Mouse (Mus musculus): ENCODE measurements around the gene Kmt5a. TPM values are rescaled to one million over a fixed set of nuclear protein-coding genes. Genes with fewer than 3 reads are reported as not detected.
"Not testable (repeated sequence)": the region's sequence is repeated elsewhere in the genome, so short reads cannot be mapped to it uniquely, and the experiment has no call there.

The Kmt5a gene
- polyA plus RNA-seq, 1 experiment from 2014 or later = 63.3 TPM

DNA sequence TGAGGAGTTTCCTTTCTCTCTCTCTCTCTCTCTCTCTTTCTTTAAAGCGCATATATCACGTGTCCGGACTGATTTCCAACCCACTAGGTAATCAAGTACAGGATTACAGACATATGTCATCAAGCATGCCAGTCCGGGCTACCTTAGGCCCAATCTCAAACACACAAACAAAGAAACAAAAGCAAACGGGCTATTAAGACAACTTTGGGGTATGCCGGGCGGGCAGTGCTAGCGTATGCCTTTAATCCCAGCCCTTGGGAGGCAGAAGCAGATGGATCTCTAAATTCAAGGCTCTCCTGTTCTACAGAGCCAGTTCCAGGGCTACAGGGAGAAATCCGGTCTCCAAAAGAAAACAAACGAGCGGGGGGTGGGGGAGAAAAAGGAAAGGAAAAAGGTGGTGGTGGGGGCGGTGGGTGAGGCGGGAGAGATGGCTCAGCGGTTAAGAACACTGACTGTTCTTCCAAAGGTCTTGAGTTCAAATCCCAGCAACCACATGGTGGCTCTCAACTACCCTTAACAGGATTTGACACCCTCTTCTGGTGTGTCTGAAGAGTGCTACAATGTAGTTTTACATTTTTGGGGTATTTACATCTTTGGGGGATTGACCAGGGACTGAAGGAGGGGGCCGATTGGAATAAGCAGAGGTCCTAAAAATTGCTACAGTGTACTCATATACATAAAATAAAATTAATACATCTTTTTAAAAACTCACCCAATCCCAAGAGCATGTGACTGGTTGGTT, 44.1 kb downstream of the Kmt5a start:
- H3K4me1 ChIP-seq (replicated peaks) = peaks cover 13% of the 10 kb centered on the region
- 8% methylated on average over 15 of the region's 15 CpGs for WGBS

DNA sequence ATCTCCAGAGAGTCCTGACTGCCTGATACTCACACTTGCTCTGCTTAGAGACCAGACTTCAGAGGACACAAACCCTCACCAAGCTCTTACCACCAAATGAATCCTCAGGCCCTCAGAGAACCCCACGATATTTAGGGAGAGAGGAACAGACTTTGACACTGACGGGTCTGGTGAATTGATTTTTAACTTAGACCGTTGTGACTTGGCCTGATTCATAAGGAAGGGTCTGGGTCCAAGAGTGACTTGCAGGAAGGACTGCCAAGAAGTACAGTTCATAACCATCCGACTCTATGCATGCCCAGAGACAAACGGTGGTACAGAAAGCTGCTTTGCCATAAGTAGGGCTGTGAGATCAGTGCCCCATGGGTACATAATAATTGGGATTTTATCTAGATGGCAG, 45.9 kb downstream of the Kmt5a start:
- Histone ChIP-seq H3K27me3 (no peaks in the 10 kb centered on the region), H3K9ac (no peak overlapping the region), H3K4me1 (replicated peaks) (peaks cover 12% of the 10 kb centered on the region), H3K4me3 (no peak overlapping the region), H3K9me3 (replicated peaks) (no peaks in the 10 kb centered on the region), H3K36me3 (peaks cover 10% of the 10 kb centered on the region), H3K4me2 (no peak overlapping the region), H3K27ac (no peak overlapping the region)
- ATAC-seq (replicated peaks; ENCODE audit: insufficient number of reproducible peaks, insufficient read depth, low FRiP score, low read depth) = no peak
- WGBS = 90% methylated on average over 5 of the region's 5 CpGs

More for the DNA sequence above, 44.1 kb downstream of the Kmt5a start:
- peak overlapping the region; percentile 66 for H3K4me3 ChIP-seq
- H3K9ac ChIP-seq = peak overlapping the region; percentile 62
- 0 out of 2 replicates have a peak, but pooled peaks have one; percentile 16 for ATAC-seq (replicated peaks; ENCODE audit: insufficient number of reproducible peaks, insufficient read depth, low FRiP score, low read depth)
- no peaks in the 10 kb centered on the region for H3K9me3 ChIP-seq (replicated peaks)
- peak overlapping the region; percentile 98 for H3K27ac ChIP-seq
- H3K36me3 ChIP-seq = no peaks in the 10 kb centered on the region
- no peaks in the 10 kb centered on the region for H3K27me3 ChIP-seq
- peak overlapping the region; percentile 67 for H3K4me2 ChIP-seq

DNA sequence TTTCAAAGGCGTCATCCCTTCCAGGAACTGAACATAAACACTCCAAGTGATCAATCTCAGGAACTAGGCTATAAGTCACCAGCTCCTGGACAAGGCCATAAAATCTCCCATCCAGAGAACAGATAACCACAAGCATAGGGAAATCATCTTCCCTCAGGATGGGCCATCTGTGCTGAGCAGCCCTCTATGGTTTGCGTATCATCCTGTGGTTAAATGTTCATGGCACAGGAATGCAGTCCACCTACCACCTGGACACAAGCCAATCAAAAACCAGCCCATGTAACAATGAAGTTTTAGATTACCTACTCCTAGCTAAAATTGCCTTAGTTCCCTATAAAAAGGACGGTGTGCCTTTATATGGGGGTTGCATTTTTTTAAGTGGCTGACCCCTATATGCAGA, 49.2 kb downstream of the Kmt5a start:
- 86% methylated on average over 3 of the region's 3 CpGs for WGBS
- Histone ChIP-seq H3K27me3 (no peaks in the 10 kb centered on the region), H3K4me1 (replicated peaks) (peaks cover 11% of the 10 kb centered on the region), H3K9ac (no peak overlapping the region), H3K4me3 (no peak overlapping the region), H3K36me3 (peaks cover 34% of the 10 kb centered on the region), H3K4me2 (no peak overlapping the region), H3K9me3 (replicated peaks) (no peaks in the 10 kb centered on the region), H3K27ac (no peak overlapping the region)
- ATAC-seq (replicated peaks; ENCODE audit: insufficient number of reproducible peaks, insufficient read depth, low FRiP score, low read depth) = no peak

DNA sequence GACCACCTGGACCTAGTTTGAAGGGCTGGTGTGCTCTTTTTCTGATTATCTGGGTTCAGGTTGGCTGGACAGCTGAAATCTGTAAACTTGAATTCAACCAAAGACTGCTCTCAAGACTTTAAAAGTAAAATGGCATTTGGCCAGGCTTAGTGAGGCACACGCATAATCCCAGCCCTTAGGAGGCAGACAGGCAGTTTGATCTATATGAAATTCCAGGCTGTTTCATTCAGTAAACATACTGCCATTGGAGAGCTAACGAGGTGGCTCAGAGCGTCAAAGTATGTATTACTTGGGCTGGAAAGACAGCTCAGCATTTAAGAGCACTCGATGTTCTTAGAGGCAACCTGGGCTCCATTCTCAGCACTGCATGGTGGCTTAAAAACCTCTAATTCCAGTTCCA, 52.0 kb downstream of the Kmt5a start:
- 88% methylated on average over 4 of the region's 4 CpGs for WGBS
- no peaks in the 10 kb centered on the region for H3K27me3 ChIP-seq
- no peak overlapping the region for H3K4me2 ChIP-seq
- no peak overlapping the region for H3K27ac ChIP-seq
- peaks cover 40% of the 10 kb centered on the region for H3K36me3 ChIP-seq
- no peak overlapping the region for H3K9ac ChIP-seq
- no peaks in the 10 kb centered on the region for H3K4me1 ChIP-seq (replicated peaks)
- H3K9me3 ChIP-seq (replicated peaks) = no peaks in the 10 kb centered on the region
- H3K4me3 ChIP-seq = no peak overlapping the region
- ATAC-seq (replicated peaks; ENCODE audit: insufficient number of reproducible peaks, insufficient read depth, low FRiP score, low read depth) = no peak

DNA sequence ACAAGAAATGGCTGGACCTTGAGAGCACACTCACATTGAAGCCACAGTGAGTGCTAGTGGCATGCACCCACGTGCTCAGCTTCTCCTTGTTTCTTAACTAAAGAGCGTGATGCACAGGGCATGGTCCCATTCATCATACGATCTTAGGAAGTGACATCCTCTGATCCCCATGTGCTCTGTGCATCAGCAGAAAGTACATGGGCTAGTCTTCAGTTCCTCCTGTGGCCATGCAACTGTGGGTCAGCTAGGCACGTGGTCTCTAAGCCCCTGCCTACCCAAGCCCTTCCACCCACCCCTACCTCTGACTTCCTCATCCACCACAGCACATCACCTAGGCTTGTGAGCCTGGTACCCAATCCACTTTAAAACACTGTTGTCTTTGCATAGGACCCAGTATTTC, 52.9 kb downstream of the Kmt5a start:
- Histone ChIP-seq H3K27ac (no peak overlapping the region), H3K36me3 (peaks cover 40% of the 10 kb centered on the region), H3K4me3 (no peak overlapping the region), H3K4me1 (replicated peaks) (no peaks in the 10 kb centered on the region; the same call in 1 of the 2 replicates), H3K27me3 (no peaks in the 10 kb centered on the region), H3K9ac (no peak overlapping the region), H3K4me2 (no peak overlapping the region), H3K9me3 (replicated peaks) (no peaks in the 10 kb centered on the region)
- no peak for ATAC-seq (replicated peaks; ENCODE audit: insufficient number of reproducible peaks, insufficient read depth, low FRiP score, low read depth)
- WGBS = 89% methylated on average over 4 of the region's 4 CpGs

DNA sequence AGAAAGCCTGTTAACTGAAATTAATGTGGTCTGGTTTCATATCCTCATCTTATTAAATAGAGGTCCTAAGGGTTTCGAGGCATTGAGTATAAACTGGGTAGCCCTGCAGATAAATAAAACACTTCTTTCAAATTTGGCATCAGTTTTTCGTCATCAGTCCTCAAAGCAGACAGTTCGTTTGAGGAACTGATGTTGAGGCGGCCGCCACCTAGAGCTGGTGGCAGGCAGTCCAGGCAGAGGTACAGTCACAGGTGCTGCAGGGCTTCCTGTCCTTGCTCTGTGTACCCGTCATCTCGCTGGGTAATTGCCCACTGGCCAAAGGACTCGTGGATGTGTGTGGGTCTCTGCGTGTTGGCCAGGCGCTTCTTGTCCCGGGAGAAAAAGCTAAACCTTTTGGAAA, 53.7 kb downstream of the Kmt5a start:
- Histone ChIP-seq H3K9me3 (replicated peaks) (no peaks in the 10 kb centered on the region), H3K4me1 (replicated peaks) (peaks cover 7% of the 10 kb centered on the region), H3K9ac (no peak overlapping the region), H3K27ac (no peak overlapping the region), H3K4me2 (no peak overlapping the region), H3K36me3 (peaks cover 40% of the 10 kb centered on the region), H3K27me3 (no peaks in the 10 kb centered on the region), H3K4me3 (no peak overlapping the region)
- 81% methylated on average over 11 of the region's 11 CpGs for WGBS
- no peak for ATAC-seq (replicated peaks; ENCODE audit: insufficient number of reproducible peaks, insufficient read depth, low FRiP score, low read depth)

DNA sequence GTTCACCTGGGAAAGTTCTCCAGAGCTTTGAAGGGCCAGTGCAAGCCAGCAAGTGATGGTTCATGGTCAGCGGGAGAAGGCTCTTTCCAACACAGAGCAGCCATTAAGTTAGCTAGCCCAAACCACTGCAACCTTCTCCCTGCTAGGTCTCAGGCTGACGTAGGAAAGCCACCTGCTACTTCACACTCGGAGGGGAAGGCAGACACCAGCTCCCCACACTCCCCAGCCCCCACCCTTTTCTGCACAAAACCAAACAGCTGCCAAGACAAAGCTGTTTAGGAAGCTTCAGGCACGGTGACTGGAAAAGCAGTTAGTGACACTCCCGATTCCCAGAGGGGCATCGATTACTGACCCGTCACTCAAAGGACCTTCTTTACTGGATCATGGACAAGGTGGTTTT, 55.8 kb downstream of the Kmt5a start:
- Histone ChIP-seq H3K36me3 (peaks cover 32% of the 10 kb centered on the region), H3K4me1 (replicated peaks) (peaks cover 18% of the 10 kb centered on the region), H3K4me2 (no peak overlapping the region), H3K27me3 (no peaks in the 10 kb centered on the region), H3K27ac (no peak overlapping the region), H3K4me3 (no peak overlapping the region), H3K9me3 (replicated peaks) (no peaks in the 10 kb centered on the region), H3K9ac (no peak overlapping the region)
- no peak for ATAC-seq (replicated peaks; ENCODE audit: insufficient number of reproducible peaks, insufficient read depth, low FRiP score, low read depth)
- 62% methylated on average over 7 of the region's 7 CpGs for WGBS

DNA sequence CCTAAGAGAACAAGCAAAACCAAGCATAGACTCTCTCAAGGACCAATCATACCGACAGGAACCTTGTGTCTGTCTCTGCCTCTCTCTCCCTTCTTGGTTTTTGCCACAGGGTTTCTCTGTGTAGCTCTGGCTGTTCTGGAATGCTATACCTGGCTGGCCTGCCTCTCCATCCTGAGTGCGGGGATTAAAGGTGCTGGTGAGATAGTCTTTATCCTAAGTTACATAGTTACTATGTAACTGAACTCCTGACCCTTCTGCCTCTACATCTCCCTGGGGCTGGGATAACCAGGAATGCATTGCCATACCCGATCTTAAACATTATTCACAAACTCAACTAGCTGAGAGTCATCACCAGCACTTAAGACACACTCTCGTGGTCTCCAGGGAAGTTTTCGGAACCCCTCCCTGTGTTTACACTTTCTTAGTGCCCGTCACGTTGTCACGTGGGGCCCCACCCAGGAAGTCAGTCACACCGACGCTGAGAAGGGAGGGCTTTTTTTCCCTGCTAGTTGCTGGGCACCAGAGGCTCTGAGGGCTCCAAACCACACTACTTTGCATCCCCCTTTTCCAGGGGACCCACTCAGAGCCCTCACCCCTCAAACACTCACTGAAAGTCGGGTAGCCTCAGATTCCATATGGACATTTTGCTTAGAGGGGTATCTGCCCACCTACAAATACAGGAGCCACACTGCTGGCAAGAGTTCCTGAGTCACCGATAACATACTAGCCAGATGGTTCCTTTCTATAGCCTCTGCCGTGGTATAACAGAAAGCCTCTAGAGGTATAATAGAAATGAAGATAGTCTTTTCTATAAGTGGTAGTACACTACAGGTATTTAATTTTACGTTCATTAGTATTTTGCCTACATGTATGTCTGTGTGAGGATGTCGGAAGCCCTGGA, 57.1 kb downstream of the Kmt5a start:
- peaks cover 18% of the 10 kb centered on the region for H3K4me1 ChIP-seq (replicated peaks)
- WGBS = 66% methylated on average over 15 of the region's 15 CpGs
- no peak overlapping the region for H3K9ac ChIP-seq
- H3K9me3 ChIP-seq (replicated peaks) = no peaks in the 10 kb centered on the region
- ATAC-seq (replicated peaks; ENCODE audit: insufficient number of reproducible peaks, insufficient read depth, low FRiP score, low read depth) = no peak
- H3K27me3 ChIP-seq = no peaks in the 10 kb centered on the region
- no peak overlapping the region for H3K4me2 ChIP-seq
- H3K27ac ChIP-seq = no peak overlapping the region
- H3K4me3 ChIP-seq = no peak overlapping the region
- H3K36me3 ChIP-seq = peaks cover 34% of the 10 kb centered on the region

DNA sequence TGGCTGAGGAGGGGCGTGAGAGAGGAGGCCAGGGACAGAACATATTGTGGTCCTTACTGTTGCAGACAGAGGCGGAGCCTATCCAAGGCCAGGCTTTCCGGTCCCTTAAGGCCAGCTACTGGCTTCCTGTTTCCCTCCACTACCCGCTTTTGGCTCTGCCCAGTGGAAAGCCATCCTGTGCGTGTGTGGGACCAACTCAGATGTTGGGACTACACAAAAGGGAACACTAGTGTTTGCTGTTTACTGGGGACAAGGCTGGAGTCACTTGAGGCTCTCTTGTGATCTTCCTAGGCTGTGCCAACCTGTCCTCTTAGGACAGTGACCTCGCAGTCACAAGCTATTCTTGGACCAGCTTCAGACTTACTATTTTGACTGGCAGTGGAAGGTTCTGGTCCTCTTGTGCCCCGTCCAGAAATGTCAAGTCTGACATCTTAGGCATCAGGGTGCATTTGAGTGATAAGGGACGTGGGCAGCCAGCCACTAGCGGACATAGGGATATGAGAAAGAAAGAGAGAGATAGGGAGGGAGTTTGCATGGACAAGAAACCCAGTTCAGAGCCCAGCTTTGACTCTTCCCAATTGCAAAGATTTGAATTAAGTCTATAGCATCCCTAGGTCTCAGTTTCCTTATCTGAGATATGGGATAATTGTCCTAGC, 58.6 kb downstream of the Kmt5a start:
- WGBS = 38% methylated on average over 9 of the region's 9 CpGs
- Histone ChIP-seq H3K4me3 (no peak overlapping the region), H3K4me2 (no peak overlapping the region), H3K4me1 (replicated peaks) (peaks cover 18% of the 10 kb centered on the region), H3K9ac (no peak overlapping the region), H3K27ac (peak overlapping the region; percentile 68), H3K9me3 (replicated peaks) (no peaks in the 10 kb centered on the region), H3K36me3 (peaks cover 25% of the 10 kb centered on the region), H3K27me3 (no peaks in the 10 kb centered on the region)
- ATAC-seq (replicated peaks; ENCODE audit: insufficient number of reproducible peaks, insufficient read depth, low FRiP score, low read depth) = peak; percentile 71

DNA sequence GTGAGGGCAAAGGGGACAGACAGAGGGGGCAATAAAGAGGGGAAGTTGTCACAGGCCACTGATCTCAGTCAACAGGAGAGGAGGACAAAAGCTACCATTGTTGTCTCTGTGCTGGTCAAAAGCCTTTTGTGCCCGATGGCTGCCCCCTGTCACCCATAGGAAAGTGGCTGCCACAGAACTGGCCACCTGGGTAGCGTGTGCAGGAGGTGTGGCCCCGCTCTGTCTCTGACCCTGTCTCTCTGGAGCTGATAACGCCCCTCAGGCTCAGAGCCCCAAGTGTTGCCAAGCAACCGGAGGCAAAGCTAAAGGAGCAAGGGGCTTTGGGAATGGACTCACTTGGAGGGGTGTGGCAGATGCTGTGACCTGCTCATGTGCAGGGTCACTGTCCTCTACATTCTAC, 59.3 kb downstream of the Kmt5a start:
- no peaks in the 10 kb centered on the region for H3K9me3 ChIP-seq (replicated peaks)
- H3K9ac ChIP-seq = no peak overlapping the region
- no peak overlapping the region for H3K4me3 ChIP-seq
- H3K36me3 ChIP-seq = peaks cover 25% of the 10 kb centered on the region
- ATAC-seq (replicated peaks; ENCODE audit: insufficient number of reproducible peaks, insufficient read depth, low FRiP score, low read depth) = no peak
- no peak overlapping the region for H3K4me2 ChIP-seq
- peak overlapping the region; percentile 68 for H3K27ac ChIP-seq
- 43% methylated on average over 5 of the region's 5 CpGs for WGBS
- H3K27me3 ChIP-seq = no peaks in the 10 kb centered on the region
- H3K4me1 ChIP-seq (replicated peaks) = peaks cover 18% of the 10 kb centered on the region

DNA sequence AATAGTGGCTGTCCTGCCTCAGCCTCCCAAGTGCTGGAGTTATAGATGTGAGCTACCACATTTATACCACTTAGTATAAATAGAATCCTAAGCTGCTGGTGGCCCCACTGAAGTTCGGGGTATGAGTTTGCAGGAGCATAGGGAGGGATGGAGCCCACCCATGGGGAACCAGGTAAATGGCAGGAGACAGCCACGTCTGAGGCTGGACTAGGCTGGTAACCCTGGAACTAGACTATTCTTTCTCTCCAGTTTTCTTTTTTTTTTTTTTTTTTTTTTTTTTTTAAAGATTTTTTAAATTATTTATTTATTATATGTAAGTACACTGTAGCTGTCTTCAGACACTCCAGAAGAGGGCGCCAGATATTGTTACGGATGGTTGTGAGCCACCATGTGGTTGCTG, 60.3 kb downstream of the Kmt5a start:
- not testable (repeated sequence) for H3K27me3 ChIP-seq; H3K27ac ChIP-seq; H3K4me2 ChIP-seq; H3K9me3 ChIP-seq (replicated peaks); H3K4me3 ChIP-seq; H3K9ac ChIP-seq; ATAC-seq (replicated peaks; ENCODE audit: insufficient number of reproducible peaks, insufficient read depth, low FRiP score, low read depth)
- 88% methylated on average over 3 of the region's 4 CpGs for WGBS
- Histone ChIP-seq H3K36me3 (peaks cover 23% of the 10 kb centered on the region), H3K4me1 (replicated peaks) (peaks cover 18% of the 10 kb centered on the region)
